Mouse (Mus musculus): ENCODE results near the gene Il21r. TPM values are rescaled to one million over a fixed set of nuclear protein-coding genes. Genes with fewer than 3 reads are reported as not detected.

Gene Il21r
- polyA plus RNA-seq, 1 experiment from 2014 or later: 0.20 TPM

DNA sequence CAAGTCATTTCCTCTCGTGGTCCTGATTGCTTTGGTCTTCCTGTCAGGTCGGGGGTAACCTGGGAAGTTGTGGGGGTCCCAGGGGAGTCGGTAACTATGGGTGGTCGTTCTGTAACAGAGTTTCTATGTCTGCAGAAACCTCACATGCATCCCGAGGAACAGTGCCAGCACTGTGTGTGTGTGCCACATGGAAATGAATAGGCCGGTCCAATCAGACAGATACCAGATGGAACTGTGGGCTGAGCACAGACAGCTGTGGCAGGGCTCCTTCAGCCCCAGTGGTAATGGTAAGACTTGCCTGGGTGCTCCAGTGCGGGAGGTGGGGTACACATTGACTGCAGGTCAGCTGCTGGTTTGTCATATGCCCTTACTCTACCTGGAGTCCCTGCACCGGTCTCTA lies 34.3 kb upstream of the Il21r start:
- H3K9me3 ChIP-seq (ENCODE audit: control insufficient read depth, low read length): no peaks in the 10 kb centered on the region
- no peaks in the 10 kb centered on the region for H3K27me3 ChIP-seq (ENCODE audit: control insufficient read depth, insufficient read depth, low read length)
- H3K36me3 ChIP-seq (ENCODE audit: control insufficient read depth, insufficient read depth, low read length): no peaks in the 10 kb centered on the region
- no peak overlapping the region for H3K9ac ChIP-seq (ENCODE audit: low read length)
- H3K4me3 ChIP-seq (ENCODE audit: low read depth, low read length): no peak overlapping the region
- WGBS: 90% methylated on average over 8 of the region's 8 CpGs
- DNase-seq (ENCODE audit: low spot score) (no peak), ATAC-seq (replicated peaks; ENCODE audit: low FRiP score) (no peak)
- no peak overlapping the region for H3K4me2 ChIP-seq (ENCODE audit: low read depth, low read length, severe bottlenecking)
- H3K4me1 ChIP-seq (replicated peaks; ENCODE audit: control insufficient read depth, insufficient read depth, low read length): no peaks in the 10 kb centered on the region
- H3K27ac ChIP-seq (ENCODE audit: low read depth, low read length): no peak overlapping the region

DNA sequence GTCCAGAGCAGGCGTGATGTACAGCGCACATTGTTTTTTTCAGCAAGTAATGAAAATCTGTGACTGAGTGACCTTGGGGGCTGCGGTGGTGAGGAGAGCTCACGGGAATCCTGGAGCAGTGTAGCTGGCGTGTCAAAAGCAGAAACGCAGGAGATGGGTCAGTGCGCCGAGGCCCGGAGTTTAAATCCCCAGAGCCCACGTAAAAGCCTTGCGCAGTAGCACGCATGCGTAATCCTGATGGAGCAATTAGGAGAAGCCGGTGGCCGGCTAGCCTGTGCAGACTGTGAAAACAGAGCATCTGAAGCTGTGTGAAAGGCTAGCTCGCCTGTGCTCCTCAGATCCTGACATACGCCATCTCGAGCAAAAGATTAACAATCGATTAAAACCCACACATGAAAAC lies 31.3 kb upstream of the Il21r start:
- Histone ChIP-seq H3K27me3 (ENCODE audit: control insufficient read depth, insufficient read depth, low read length) (no peaks in the 10 kb centered on the region), H3K4me3 (ENCODE audit: low read depth, low read length) (no peak overlapping the region), H3K4me2 (ENCODE audit: low read depth, low read length, severe bottlenecking) (no peak overlapping the region), H3K27ac (ENCODE audit: low read depth, low read length) (no peak overlapping the region), H3K9me3 (ENCODE audit: control insufficient read depth, low read length) (no peaks in the 10 kb centered on the region), H3K4me1 (replicated peaks; ENCODE audit: control insufficient read depth, insufficient read depth, low read length) (no peaks in the 10 kb centered on the region), H3K36me3 (ENCODE audit: control insufficient read depth, insufficient read depth, low read length) (no peaks in the 10 kb centered on the region), H3K9ac (ENCODE audit: low read length) (no peak overlapping the region)
- ATAC-seq (replicated peaks; ENCODE audit: low FRiP score) (no peak), DNase-seq (ENCODE audit: low spot score) (no peak)
- WGBS: 84% methylated on average over 19 of the region's 19 CpGs

DNA sequence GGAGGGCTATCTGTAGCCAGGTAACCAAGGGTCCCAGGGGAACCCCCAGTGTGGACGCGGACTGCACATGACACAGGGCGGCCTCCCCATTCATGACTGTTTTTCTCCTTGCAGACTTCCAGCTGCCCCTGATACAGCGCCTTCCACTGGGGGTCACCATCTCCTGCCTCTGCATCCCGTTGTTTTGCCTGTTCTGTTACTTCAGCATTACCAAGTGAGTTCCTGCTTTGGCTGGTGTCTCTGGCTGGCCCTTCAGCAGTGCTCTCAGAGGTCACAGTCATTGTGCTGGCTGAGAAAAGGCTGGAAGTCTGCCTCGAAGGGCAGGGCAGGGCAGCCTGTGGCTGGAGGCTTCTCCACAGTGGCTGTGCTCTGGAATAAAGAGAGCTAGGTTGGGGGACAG lies 30.5 kb upstream of the Il21r start:
- Histone ChIP-seq H3K4me2 (ENCODE audit: low read depth, low read length, severe bottlenecking) (no peak overlapping the region), H3K36me3 (ENCODE audit: control insufficient read depth, insufficient read depth, low read length) (no peaks in the 10 kb centered on the region), H3K27ac (ENCODE audit: low read depth, low read length) (no peak overlapping the region), H3K9me3 (ENCODE audit: control insufficient read depth, low read length) (no peaks in the 10 kb centered on the region), H3K9ac (ENCODE audit: low read length) (no peak overlapping the region), H3K4me1 (replicated peaks; ENCODE audit: control insufficient read depth, insufficient read depth, low read length) (no peaks in the 10 kb centered on the region), H3K27me3 (ENCODE audit: control insufficient read depth, insufficient read depth, low read length) (no peaks in the 10 kb centered on the region), H3K4me3 (ENCODE audit: low read depth, low read length) (no peak overlapping the region)
- no peak for ATAC-seq (replicated peaks; ENCODE audit: low FRiP score)
- 82% methylated on average over 6 of the region's 6 CpGs for WGBS
- DNase-seq (ENCODE audit: low spot score): no peak

DNA sequence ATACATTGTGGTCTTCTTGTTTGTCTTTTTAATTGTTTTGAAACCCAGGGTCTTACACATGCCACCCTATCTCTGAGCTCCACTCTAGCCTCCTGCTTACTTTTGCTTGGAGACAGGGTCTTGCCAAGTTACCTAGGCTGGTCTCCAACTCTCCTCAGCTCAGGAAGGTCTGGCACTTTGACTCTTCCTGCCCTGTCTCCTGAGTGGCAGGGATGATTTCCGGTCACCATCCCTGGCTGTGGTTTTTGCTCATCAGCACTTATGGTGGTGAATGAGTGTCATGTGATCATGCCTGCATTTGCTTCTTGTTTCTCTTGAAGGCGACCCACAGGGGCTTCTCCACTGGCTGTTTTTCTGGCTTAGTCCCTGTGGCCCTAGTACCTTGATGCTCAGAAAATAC lies 29.4 kb upstream of the Il21r start:
- DNase-seq (ENCODE audit: low spot score): no peak
- no peaks in the 10 kb centered on the region for H3K27me3 ChIP-seq (ENCODE audit: control insufficient read depth, insufficient read depth, low read length)
- H3K9me3 ChIP-seq (ENCODE audit: control insufficient read depth, low read length): no peaks in the 10 kb centered on the region
- no peak overlapping the region for H3K4me2 ChIP-seq (ENCODE audit: low read depth, low read length, severe bottlenecking)
- 83% methylated on average over 2 of the region's 2 CpGs for WGBS
- H3K36me3 ChIP-seq (ENCODE audit: control insufficient read depth, insufficient read depth, low read length): no peaks in the 10 kb centered on the region
- no peak overlapping the region for H3K27ac ChIP-seq (ENCODE audit: low read depth, low read length)
- H3K4me3 ChIP-seq (ENCODE audit: low read depth, low read length): no peak overlapping the region
- no peak overlapping the region for H3K9ac ChIP-seq (ENCODE audit: low read length)
- ATAC-seq (replicated peaks; ENCODE audit: low FRiP score): no peak
- no peaks in the 10 kb centered on the region for H3K4me1 ChIP-seq (replicated peaks; ENCODE audit: control insufficient read depth, insufficient read depth, low read length)

DNA sequence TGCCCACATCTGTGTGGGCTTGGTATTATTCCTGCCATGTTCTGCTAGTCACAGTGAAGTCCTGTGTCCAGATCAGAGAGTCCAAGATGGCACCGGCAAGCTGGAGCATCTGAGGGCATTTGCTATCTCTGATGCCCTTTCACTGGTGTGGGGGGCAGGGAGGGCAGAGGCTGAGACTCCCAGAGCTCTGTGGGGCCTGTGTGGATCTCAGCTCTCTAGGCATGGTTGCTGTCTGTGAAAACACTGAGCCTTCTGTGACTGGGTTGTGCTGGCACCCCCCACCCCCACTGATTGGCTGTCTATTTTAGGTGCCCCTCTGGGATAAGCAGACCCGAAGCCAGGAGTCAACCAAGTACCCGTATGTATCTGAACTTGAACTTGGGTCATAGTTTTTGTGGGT lies 28.4 kb upstream of the Il21r start:
- no peaks in the 10 kb centered on the region for H3K4me1 ChIP-seq (replicated peaks; ENCODE audit: control insufficient read depth, insufficient read depth, low read length)
- no peaks in the 10 kb centered on the region for H3K9me3 ChIP-seq (ENCODE audit: control insufficient read depth, low read length)
- DNase-seq (ENCODE audit: low spot score) (no peak), ATAC-seq (replicated peaks; ENCODE audit: low FRiP score) (no peak)
- no peak overlapping the region for H3K4me3 ChIP-seq (ENCODE audit: low read depth, low read length)
- no peaks in the 10 kb centered on the region for H3K27me3 ChIP-seq (ENCODE audit: control insufficient read depth, insufficient read depth, low read length)
- WGBS: 90% methylated on average over 3 of the region's 3 CpGs
- H3K36me3 ChIP-seq (ENCODE audit: control insufficient read depth, insufficient read depth, low read length): no peaks in the 10 kb centered on the region
- H3K4me2 ChIP-seq (ENCODE audit: low read depth, low read length, severe bottlenecking): no peak overlapping the region
- no peak overlapping the region for H3K27ac ChIP-seq (ENCODE audit: low read depth, low read length)
- H3K9ac ChIP-seq (ENCODE audit: low read length): no peak overlapping the region

DNA sequence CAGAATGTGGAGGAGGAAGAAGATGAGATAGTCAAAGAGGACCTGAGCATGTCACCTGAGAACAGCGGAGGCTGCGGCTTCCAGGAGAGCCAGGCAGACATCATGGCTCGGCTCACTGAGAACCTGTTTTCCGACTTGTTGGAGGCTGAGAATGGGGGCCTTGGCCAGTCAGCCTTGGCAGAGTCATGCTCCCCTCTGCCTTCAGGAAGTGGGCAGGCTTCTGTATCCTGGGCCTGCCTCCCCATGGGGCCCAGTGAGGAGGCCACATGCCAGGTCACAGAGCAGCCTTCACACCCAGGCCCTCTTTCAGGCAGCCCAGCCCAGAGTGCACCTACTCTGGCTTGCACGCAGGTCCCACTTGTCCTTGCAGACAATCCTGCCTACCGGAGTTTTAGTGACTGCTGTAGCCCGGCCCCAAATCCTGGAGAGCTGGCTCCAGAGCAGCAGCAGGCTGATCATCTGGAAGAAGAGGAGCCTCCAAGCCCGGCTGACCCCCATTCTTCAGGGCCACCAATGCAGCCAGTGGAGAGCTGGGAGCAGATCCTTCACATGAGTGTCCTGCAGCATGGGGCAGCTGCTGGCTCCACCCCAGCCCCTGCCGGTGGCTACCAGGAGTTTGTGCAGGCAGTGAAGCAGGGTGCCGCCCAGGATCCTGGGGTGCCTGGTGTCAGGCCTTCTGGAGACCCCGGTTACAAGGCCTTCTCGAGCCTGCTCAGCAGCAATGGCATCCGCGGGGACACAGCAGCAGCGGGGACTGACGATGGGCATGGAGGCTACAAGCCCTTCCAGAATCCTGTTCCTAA lies 27.3 kb upstream of the Il21r start:
- H3K9me3 ChIP-seq (ENCODE audit: control insufficient read depth, low read length): no peaks in the 10 kb centered on the region
- H3K4me2 ChIP-seq (ENCODE audit: low read depth, low read length, severe bottlenecking): no peak overlapping the region
- H3K4me3 ChIP-seq (ENCODE audit: low read depth, low read length): no peak overlapping the region
- H3K4me1 ChIP-seq (replicated peaks; ENCODE audit: control insufficient read depth, insufficient read depth, low read length): no peaks in the 10 kb centered on the region
- ATAC-seq (replicated peaks; ENCODE audit: low FRiP score) (no peak), DNase-seq (ENCODE audit: low spot score) (no peak)
- H3K36me3 ChIP-seq (ENCODE audit: control insufficient read depth, insufficient read depth, low read length): no peaks in the 10 kb centered on the region
- H3K9ac ChIP-seq (ENCODE audit: low read length): no peak overlapping the region
- H3K27me3 ChIP-seq (ENCODE audit: control insufficient read depth, insufficient read depth, low read length): no peaks in the 10 kb centered on the region
- WGBS: 91% methylated on average over 16 of the region's 16 CpGs
- no peak overlapping the region for H3K27ac ChIP-seq (ENCODE audit: low read depth, low read length)

DNA sequence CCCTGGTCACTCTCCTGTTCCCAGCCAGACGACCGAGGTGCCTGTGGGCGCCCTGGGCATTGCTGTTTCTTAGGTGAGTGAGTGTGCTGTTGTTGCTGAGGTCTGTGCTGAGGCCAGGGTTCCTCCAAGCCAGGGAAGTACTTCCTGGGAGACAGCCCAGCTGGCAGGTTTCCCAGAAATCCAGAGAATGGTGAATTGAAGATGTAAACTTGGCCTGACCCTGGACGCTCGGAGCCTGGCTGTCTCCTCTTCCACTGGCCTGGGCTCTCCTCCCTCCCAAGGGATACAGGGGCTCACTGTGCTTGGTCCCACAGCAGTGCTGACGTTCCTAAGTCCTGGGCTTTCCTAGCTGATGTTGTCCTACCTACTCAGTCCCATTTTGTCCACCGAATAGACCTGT lies 26.2 kb upstream of the Il21r start:
- 79% methylated on average over 7 of the region's 7 CpGs for WGBS

DNA sequence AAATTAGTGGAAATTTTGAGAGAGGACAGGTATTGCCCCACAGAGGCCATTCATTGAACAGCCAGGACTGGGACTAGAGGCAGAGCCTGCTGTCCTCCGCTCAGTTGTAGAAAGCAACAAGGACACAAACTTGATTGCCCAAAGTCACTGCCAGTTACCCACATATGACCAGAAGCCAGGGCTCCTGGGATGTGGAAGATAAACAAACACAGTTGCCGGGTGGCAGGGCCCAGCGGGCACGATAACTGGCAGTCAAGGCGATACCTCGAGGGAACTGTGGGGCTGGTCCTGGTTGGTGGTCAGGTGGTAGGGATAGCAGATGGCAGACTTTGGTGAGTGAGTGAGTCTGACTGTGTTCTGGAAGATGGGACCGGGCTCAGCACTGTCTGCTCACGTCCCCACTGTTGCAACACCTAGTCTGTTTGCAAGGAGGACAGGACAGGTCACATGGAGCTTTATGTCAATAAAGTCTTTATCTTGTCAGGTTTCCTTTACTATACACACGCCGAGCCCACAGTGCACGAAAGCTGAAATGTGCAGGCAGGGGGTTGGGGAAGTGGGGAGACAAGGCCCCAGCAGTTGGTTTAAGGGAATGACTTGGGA lies 25.6 kb upstream of the Il21r start:
- DNase-seq (ENCODE audit: low spot score) (no peak), ATAC-seq (replicated peaks; ENCODE audit: low FRiP score) (no peak)
- Histone ChIP-seq H3K9ac (ENCODE audit: low read length) (no peak overlapping the region), H3K4me3 (ENCODE audit: low read depth, low read length) (no peak overlapping the region), H3K9me3 (ENCODE audit: control insufficient read depth, low read length) (no peaks in the 10 kb centered on the region), H3K27ac (ENCODE audit: low read depth, low read length) (no peak overlapping the region), H3K27me3 (ENCODE audit: control insufficient read depth, insufficient read depth, low read length) (no peaks in the 10 kb centered on the region), H3K36me3 (ENCODE audit: control insufficient read depth, insufficient read depth, low read length) (no peaks in the 10 kb centered on the region), H3K4me2 (ENCODE audit: low read depth, low read length, severe bottlenecking) (no peak overlapping the region), H3K4me1 (replicated peaks; ENCODE audit: control insufficient read depth, insufficient read depth, low read length) (no peaks in the 10 kb centered on the region)
- 91% methylated on average over 11 of the region's 11 CpGs for WGBS

More for the DNA sequence above, 26.2 kb upstream of the Il21r start:
- Histone ChIP-seq H3K27me3 (ENCODE audit: control insufficient read depth, insufficient read depth, low read length) (no peaks in the 10 kb centered on the region), H3K4me1 (replicated peaks; ENCODE audit: control insufficient read depth, insufficient read depth, low read length) (no peaks in the 10 kb centered on the region), H3K9ac (ENCODE audit: low read length) (no peak overlapping the region), H3K36me3 (ENCODE audit: control insufficient read depth, insufficient read depth, low read length) (no peaks in the 10 kb centered on the region), H3K4me3 (ENCODE audit: low read depth, low read length) (no peak overlapping the region), H3K9me3 (ENCODE audit: control insufficient read depth, low read length) (no peaks in the 10 kb centered on the region), H3K4me2 (ENCODE audit: low read depth, low read length, severe bottlenecking) (no peak overlapping the region), H3K27ac (ENCODE audit: low read depth, low read length) (no peak overlapping the region)
- ATAC-seq (replicated peaks; ENCODE audit: low FRiP score) (no peak), DNase-seq (ENCODE audit: low spot score) (no peak)

DNA sequence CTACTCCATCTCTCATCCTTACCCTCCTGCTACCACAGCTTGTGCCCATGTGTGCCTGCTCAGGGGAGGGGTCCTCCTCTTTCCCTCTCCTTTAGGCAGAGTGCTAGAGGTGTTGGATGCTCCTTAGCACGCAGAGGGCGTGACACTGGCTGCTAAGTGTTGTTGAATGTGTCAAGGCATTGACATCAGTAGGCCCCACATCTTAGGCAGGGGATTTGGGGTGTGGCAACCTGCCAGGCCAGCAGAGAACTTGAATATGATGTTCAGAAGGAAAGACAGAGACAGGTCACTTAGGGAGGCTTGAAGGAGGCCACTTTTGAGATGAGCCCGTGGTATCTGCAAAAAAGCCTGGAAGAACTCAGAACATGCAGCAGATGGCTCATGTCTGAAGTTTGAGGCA lies 25.1 kb upstream of the Il21r start:
- 84% methylated on average over 3 of the region's 3 CpGs for WGBS
- H3K4me2 ChIP-seq (ENCODE audit: low read depth, low read length, severe bottlenecking): no peak overlapping the region
- no peak overlapping the region for H3K9ac ChIP-seq (ENCODE audit: low read length)
- no peak overlapping the region for H3K27ac ChIP-seq (ENCODE audit: low read depth, low read length)
- no peaks in the 10 kb centered on the region for H3K36me3 ChIP-seq (ENCODE audit: control insufficient read depth, insufficient read depth, low read length)
- no peak overlapping the region for H3K4me3 ChIP-seq (ENCODE audit: low read depth, low read length)
- no peak for DNase-seq (ENCODE audit: low spot score)
- H3K9me3 ChIP-seq (ENCODE audit: control insufficient read depth, low read length): no peaks in the 10 kb centered on the region
- H3K27me3 ChIP-seq (ENCODE audit: control insufficient read depth, insufficient read depth, low read length): no peaks in the 10 kb centered on the region
- no peak for ATAC-seq (replicated peaks; ENCODE audit: low FRiP score)
- H3K4me1 ChIP-seq (replicated peaks; ENCODE audit: control insufficient read depth, insufficient read depth, low read length): no peaks in the 10 kb centered on the region
